Mouse (Mus musculus): ENCODE measurements around the gene Spint2. TPM values are rescaled to one million over a fixed set of nuclear protein-coding genes. Genes with fewer than 3 reads are reported as not detected.
"Not testable (repeated sequence)": the region's sequence is repeated elsewhere in the genome, so short reads cannot be mapped to it uniquely, and the experiment has no call there.

The Spint2 gene
- total RNA-seq, 2 experiments from 2014 or later: 46.1 to 85.1 TPM

- DNase-seq (ENCODE audit: low spot score in 2 of 2): no peak
Observed at GRCm38 (mm10) chr7:29246015-29246414, 35.7 kb downstream of the Spint2 start.

DNA sequence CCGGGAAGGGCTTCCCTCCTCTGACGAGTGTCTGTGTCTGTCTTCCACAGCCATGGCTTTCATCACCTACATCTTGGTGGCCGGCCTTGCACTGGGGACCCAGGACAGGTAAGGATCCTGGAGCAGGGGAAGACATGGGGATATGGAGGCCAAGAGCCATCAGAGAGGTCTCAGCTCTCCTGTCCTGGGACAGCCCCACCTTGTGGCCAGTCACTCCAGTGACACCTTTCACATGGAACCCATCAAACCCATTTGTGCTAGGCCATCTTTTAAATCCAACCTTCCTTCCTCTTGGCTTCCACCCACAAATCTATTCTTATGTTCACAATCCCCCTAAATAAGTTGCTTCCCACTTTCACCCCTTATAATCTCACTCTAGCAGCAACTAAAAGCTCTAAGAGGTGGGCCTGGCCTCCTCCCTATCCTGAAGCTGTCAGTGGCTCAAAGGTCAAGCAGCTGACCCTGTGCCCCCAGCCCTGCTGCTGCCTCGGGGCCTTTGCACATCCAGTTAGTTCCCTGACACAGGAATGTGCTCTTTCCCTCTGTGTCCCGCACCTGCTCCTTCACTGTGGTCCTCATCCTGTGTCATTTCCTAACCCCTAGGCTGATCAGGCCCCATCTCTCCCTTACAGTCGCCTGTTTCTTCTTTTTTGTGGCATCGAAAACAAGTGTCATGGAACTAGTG lies 36.8 kb downstream of the Spint2 start:
- DNase-seq (ENCODE audit: low spot score in 2 of 2): no peak

DNA sequence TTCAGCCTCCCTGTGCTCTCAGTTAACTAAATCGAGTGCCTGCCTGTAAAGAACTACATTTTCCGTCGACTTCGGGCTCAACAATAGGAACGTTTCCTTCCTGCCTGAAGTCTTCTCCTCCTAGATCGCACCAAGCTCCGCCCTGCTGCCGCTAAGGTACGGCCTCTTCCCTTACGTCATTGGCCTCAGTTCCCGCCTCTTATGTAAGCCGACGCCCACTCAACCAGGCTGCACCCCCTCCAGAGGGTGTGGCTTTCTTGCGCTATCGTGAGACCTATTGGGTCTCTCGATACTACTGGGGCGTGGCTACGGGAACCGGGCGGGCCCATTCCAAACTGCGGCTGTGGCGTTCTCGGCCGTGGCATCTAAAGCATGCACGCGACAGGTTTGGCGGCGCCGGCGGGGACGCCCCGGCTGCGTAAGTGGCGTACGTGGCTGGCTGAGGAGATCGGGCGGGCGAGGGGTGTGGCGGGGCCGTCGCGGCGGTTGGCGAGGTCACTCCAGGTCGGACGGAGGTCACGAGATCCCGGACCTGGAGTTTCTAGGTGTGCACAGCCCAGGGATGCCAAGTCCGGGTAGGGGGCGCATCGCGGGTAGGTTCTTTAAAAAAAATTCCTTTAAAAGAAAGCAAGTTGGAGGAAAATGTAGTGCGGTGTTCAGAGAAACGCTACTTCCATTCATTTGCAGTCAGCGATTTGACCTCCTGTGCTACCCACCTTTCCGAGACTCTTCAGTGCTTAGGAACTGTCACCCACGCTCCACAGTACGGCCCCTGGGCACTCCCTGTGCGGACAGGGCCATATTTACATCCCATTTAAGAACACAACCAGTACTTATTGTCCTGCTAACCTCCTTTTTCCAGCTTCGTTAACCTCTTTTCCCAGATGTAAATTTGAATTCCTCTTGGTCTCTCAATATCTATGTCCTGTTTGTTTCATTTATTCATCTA lies 43.4 kb downstream of the Spint2 start, which contains the start of gene Yif1b:
TSS of gene Yif1b (plus strand) at position 311 of the 949 bp plus-strand sequence.
- DNase-seq (ENCODE audit: low spot score in 2 of 2): peak; percentile 93 to 94

- DNase-seq (ENCODE audit: low spot score in 2 of 2): not testable (repeated sequence)
Observed at GRCm38 (mm10) chr7:29237596-29237995, 44.1 kb downstream of the Spint2 start.

GRCm38 (mm10) chr7:29236593-29236992 lies 45.1 kb downstream of the Spint2 start:
- no peak for DNase-seq (ENCODE audit: low spot score in 2 of 2)

- no peak for DNase-seq (ENCODE audit: low spot score in 2 of 2)
Observed at GRCm38 (mm10) chr7:29234661-29235060, 47.1 kb downstream of the Spint2 start.

- no peak for DNase-seq (ENCODE audit: low spot score in 2 of 2)
Observed at GRCm38 (mm10) chr7:29233745-29234144, 48.0 kb downstream of the Spint2 start.

- no peak for DNase-seq (ENCODE audit: low spot score in 2 of 2)
Observed at GRCm38 (mm10) chr7:29232247-29233013, 49.3 kb downstream of the Spint2 start, which contains the start of gene Kcnk6. Gene Kcnk6, minus strand, starts transcription at chr7:29232515.

GRCm38 (mm10) chr7:29231517-29231916 lies 50.2 kb downstream of the Spint2 start:
- no peak for DNase-seq (ENCODE audit: low spot score in 2 of 2)

DNA sequence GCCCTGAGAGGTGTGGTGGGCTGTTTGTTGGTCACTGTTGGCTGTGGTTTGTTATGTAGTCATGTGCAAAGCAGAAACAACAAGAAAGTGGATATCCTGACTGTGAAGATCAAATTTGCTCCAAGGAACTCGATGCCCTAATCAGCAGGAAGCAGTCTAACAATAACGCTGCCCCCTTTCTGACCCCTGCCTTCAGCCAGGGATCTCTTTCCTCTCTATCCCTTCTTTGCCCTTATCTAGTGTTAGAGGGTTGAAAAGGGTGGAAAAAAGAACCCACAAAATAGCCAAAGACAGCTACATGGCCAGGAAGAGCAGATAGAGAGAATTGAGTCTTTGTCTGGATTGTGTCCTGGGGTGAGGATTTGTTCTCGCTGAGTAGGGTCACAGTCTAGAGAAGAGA lies 51.2 kb downstream of the Spint2 start:
- DNase-seq (ENCODE audit: low spot score in 2 of 2): no peak

DNA sequence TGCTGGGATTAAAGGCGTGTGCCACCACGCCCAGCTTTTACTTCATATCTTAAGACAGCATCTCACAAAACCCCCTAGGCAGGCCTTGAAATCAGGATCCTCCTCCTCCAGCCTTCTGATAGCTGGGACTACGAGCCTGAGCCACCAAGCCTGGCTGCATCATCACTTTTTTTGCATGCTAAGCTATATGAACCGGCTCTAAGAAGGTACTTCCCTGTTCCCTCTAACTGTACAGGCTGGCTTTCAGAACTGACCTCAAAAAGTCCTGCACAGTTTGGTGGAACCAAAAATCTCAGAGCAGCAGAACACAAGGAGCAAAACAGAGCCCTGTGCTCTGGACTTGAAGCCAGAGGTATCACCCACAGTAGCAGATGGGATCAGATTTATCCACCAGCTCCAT lies 53.5 kb downstream of the Spint2 start:
- no peak for DNase-seq (ENCODE audit: low spot score in 2 of 2)

DNA sequence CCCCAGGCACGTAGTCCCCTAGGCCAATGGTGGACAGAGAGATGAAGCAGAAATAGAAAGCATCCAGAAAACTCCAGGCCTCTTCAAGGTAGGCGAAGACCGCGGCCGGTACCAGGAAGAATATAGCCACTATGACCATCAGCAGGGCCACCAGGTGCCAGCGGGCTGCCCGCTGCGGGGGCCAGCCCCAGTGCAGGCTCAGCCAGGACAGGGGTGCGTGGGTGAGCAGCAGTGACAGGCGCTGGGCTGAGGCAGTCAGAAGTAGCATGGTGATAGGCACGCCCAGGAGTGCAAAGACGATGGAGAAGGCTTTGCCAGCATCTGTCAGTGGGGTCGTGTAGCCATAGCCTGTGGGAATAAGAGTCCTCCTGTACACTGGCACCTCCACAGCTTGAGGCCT lies 56.2 kb downstream of the Spint2 start:
- no peak for DNase-seq (ENCODE audit: low spot score in 2 of 2)

DNA sequence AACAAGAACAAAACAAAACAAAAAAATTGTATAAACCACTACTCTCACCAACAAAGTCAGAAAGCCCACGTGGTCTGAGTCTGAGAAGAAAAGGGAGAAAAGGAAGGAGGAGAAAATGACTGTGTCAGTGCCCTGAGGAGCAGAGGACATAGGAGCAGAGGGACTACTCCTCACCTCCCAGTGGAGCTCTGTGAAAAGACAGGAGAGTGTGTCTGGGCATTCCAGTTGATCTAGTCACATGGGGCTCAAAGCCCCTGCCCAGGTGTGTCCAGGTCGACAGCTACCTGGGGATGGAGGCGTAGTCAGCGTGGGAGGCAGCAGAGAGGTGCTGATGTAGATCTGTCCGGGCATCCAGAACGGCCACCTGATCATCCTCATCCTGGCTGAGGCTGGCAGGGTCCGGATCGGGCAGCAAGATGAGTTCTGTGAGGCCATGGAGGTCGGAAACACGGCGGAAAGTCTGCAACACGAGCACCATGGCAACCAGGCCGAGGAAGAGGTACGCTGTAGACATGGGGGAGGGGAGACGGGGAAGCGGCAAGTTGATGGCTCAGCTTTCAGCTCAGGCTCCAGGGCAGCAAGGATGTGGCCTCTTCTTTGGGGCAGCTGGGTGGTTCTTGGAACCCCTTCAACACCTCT lies 56.8 kb downstream of the Spint2 start:
- no peak for DNase-seq (ENCODE audit: low spot score in 2 of 2)

- no peak for DNase-seq (ENCODE audit: low spot score in 2 of 2)
Observed at GRCm38 (mm10) chr7:29214846-29215245, 66.9 kb downstream of the Spint2 start.

GRCm38 (mm10) chr7:29214236-29214635 lies 67.5 kb downstream of the Spint2 start:
- DNase-seq (ENCODE audit: low spot score in 2 of 2): no peak

GRCm38 (mm10) chr7:29213675-29214082 lies 68.0 kb downstream of the Spint2 start, which contains the start of gene Catsperg1:
Gene Catsperg1, minus strand, starts transcription at chr7:29214035.
- no peak for DNase-seq (ENCODE audit: low spot score in 2 of 2)

- DNase-seq (ENCODE audit: low spot score in 2 of 2): not testable (repeated sequence)
Observed at GRCm38 (mm10) chr7:29212775-29213560, 68.7 kb downstream of the Spint2 start.

GRCm38 (mm10) chr7:29212199-29212765 lies 69.4 kb downstream of the Spint2 start:
- no peak for DNase-seq (ENCODE audit: low spot score in 2 of 2)

DNA sequence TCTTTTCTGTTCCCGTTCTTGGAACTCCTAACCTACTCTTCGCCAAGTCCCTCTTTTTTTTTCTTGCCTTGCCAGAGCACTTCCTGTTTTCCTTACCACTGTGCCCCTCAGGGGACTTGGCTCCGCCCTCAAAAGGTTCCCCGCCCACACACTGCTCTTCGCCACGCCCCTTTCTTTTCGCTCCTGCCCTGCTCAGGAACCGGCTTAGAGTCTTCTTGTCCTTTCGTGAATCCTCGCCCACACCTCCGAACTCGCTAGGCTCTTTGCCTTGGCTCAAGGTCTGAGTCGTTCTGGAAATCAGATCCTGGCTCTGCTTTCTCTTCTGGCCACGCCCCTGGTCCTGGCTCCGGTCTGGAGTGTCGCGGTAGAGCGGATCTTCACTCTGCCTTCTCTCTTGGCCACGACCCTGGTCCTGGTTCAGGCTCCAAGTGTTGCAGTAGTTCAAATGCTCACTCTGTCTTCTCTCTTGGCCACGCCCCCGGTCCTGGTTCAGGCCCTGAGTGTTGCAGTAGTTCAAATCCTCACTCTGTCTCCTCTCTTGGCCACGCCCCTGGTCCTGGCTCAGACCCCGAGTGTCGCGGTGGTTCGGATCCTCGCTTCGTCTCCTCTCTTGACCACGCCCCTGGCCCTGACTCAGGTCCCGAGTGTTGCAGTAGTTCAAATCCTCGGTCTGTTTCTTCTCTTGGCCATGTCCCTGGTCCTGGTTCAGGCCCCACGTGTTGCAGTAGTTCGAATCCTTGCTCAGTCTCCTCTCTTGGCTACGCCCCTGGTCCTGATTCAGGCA lies 70.1 kb downstream of the Spint2 start:
- DNase-seq (ENCODE audit: low spot score in 2 of 2): peak; percentile 51 to 69

Measured in adrenal gland, postnatal 4 days (tissue).